Mouse (Mus musculus) left cerebral cortex, postnatal 36 days (tissue): ENCODE measurements around the gene Sash1. TPM values are rescaled to one million over a fixed set of nuclear protein-coding genes. Genes with fewer than 3 reads are reported as not detected.

Experiments used
- DNase-seq, 2 experiments: peaks; one replicate each; pipeline ENCODE4 v3.0.0; 2021 to 2022; ENCODE audit warnings: low spot score in 2 of 2, mixed read lengths in 1 of 2
- intact Hi-C: fragments of 180-260 bp; cut with DNase I; formaldehyde crosslinking; loops from one replicate; pipeline ENCODE4 v1.15.1; 2025
- total RNA-seq, 2 experiments: library from RNA; stranded (reverse); gene quantifications; 2 replicates each; pipeline ENCODE4 v1.2.3; 2021

Gene Sash1
- total RNA-seq, 2 experiments from 2014 or later, result 47.9 to 50.6 TPM

DNA sequence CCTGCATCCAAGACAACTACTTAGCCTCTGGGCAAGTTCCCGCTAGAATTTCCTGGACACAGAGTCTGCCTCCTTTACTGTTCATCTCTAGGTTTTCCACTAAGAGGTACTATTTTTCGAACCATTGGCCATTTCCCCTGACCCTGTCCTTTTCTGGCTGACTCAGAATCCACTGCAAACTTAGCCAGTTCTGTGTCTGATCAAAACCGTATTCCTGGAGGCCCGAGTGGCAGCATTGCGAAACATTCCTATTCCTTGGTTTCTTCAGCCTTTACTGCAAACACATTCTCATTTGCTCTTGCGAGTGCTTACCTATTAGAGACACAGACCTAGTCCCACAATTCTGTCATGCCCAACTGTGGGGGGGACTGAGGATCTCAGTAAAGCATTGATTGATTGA, 17.2 kb upstream of the Sash1 start:
- intact Hi-C loops, result no loop called here

DNA sequence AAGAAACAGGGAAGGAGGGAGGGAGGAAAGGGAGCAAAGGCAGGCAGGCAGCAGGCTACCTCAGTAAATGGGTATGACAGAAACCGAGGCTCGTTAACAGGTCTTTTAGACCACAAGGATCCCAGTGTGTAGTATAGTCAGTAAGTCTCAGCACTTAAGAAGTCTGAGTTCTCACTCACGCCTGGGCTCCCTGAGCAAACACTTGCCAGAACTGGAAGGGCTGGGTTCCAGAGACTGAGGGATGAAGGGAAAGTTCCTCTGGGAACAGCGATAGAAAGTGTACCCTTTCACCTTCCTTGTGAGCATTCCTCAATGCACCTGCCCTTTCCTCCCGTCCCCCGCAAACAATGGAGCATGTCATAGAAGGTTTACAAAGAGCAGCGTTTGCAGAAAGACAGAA, 16.5 kb upstream of the Sash1 start:
- intact Hi-C loops, result no loop called here
- DNase-seq, result no peak

More for the DNA sequence above, 17.2 kb upstream of the Sash1 start:
- DNase-seq, result no peak

DNA sequence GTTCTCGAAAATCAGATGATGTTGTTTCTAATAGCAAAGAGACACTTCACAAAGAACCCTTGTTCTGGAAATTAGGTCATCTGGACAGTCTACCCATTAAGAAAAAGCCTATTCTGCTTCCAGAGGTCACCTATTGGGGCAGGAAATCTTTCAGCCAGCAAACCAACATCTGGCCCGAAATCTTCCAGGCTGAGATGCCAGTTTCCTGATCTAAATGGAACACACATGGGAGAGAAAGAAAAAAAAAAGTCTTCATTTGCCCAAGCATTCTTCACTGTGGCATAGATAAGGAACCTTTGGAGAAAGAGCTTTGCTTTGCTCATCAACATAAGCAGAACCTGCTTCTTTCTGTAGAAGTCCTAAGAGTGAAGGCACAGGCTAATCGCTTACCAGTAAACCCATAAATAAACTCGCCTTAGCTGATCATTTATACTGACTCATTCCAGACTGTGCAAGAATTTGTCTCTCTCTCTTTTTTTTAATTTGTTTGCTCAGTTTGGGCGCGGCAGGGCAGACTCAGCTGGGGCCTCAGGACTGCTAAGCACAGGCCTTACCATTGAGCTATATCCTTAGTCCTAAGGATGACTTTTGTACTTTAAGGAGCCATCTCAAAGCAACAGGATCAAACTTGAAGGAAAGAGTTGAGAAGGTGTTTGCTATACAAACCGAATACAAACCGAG, 13.1 kb upstream of the Sash1 start:
- intact Hi-C loops, result no loop called here
- DNase-seq, result no peak

DNA sequence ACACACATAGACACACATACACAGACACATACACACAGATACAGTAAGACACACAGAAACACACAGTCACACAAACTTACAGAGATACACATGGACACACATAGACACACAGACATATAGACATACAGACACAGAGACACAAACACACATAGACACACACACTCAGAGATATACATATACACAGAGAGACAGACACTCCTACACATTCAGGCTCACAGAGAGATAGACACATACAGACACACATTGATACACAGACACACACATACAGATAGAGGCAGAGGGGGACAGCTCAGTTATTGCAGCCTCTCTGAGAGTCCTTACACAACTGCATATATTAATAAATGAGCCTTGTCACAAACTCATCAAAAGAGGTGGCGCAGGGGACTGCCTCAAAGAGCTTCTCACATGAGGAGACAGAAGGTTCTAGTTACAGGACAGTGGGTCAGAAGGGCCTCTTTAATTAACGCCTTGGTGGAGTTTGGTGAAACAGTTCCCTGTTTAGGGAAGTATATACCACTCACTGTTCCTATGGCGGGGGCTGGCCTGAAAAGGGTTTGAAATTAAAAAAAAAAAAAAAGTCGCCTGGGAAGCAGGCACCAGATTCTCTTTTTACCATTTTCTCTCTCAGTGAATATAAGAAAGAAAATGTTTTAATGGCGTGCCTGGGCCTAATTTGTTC, 12.4 kb upstream of the Sash1 start:
- intact Hi-C loops, result no loop called here
- DNase-seq, result no peak

DNA sequence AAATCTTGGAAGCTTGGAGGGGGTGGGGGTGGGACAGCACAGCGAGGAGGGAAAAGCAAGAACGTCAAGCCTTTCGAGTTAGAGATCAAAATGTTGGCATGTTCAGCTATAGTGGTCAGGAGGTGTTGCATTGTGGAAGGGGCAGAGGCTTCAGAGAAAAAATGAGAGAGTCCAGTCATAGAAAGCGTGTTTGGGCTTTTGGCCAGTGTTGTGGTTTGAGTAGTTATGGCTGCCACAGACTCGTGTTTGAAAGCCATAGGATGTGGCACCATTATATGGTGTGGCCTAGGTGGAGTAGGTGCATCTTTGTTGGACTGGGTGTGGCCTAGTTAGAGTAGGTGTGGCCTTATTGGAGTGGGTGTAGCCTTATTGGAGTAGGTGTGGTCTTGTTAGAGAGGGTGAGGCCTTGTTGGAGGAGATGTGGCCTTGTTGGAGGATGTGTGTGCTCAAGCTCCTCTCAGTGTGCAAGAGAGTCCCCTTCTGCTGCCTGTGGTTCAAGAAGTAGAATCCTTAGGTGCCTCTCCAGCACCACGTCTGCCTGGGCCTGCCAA, 9.2 kb upstream of the Sash1 start:
- intact Hi-C loops, result no loop called here
- no peak for DNase-seq

DNA sequence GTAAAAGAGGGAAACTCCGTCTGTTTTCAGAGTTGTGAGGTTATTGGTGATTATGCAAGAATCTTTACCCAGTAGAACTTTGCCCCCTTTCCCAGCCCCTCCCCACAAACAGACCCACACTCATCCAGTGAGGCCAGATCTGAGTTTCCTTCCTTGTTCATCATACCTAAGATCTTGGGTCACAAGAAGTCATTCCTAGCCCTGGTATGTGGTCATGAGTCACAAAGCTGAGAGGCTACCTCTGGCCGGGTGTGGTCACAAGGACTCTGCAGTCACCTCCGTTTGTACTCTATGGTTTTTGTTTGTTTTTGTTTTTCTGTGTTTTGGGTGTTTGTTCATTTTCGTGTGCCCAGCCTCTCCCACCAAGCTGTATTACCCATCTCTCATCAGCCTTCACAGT, 4.6 kb upstream of the Sash1 start:
- intact Hi-C loops, result no loop called here
- no peak for DNase-seq

DNA sequence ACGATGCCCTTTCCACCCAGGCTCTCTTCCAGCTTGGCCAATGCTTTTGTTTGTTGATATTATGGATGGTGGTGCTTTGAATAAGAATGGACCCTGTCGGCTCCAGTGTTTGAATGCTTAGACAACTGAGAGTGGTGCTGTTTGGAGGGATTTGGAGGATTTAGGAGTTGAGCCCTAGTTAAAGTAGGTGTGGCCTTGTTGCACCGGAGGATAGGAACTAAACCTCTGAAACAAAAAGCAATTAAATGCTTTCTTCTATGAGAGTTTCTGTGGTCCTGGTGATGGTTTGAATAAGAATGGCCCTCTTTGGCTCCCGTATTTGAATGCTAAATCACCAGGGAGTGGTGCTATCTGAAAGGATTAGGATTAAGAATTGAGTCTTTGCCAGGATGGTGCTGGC, 3.5 kb upstream of the Sash1 start:
- intact Hi-C loops, result loop anchor here (5.0 to 10.0 kb wide), 3 partner anchors 52 to 87 kb away; no protein-coding TSS in a partner anchor
- no peak for DNase-seq

DNA sequence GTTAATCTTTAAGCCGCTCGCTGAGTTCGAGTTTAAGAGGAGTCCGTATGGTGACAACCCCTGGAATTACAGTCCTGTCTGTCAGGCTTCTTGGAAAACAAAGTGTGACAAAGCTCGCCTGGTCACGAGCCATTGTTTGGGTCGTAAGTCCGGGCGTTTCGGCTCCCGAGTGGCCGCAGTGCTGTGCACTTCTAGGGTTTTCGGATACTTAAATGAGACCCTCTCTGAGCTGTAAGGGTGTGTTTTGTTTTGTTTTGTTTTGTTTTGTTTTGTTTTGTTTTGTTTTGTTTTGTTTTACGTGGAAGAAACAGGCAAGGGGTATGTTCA, 621 bp upstream of the Sash1 start:
- intact Hi-C loops, result loop anchor here (5.0 to 10.0 kb wide), 3 partner anchors 49 to 84 kb away; no protein-coding TSS in a partner anchor

DNA sequence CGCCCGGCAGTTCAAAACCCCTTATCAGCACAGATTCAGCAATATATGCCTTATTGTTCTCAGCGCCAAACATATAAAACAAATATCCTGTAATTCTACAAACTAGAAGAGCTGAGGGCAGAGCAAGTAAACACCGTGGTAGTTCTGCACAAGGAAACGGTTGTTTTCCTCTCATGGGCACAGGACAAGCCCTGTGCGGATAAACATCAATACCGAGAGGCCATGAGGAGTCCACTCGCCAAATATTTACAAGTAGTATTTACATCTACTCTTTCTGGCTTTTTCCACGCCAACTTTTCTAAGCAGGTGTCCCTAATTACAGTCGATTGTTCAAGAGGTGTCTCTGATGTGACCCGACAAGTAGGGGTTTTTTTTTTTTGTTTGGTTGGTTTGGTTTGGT, 669 bp downstream of the Sash1 start:
- intact Hi-C loops, result loop anchor here (5.0 to 10.0 kb wide), 3 partner anchors 48 to 83 kb away; no protein-coding TSS in a partner anchor
- no peak for DNase-seq

More for the DNA sequence above, 621 bp upstream of the Sash1 start:
- DNase-seq, result peak in 1 of 2 experiments; percentile 49

DNA sequence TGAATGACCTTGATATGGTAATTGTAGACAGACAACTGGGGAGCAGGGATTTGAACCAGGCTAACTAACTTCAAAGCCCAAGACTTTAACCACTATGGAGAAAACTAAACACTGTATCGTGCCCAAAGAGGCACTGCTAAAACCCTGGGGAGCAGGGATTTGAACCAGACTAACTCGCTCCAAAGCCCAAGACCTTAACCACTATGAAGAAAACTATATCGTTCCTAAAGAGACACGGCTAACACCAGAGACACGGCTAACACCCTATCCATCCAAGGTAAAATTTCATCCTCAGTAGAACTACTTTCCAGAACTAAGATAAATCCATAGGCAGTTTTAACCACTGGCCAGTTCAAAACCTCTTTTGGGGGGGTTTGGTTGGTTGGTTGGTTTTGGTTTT, 1.3 kb downstream of the Sash1 start:
- intact Hi-C loops, result loop anchor here (10.0 kb wide), 1 partner anchor 60 kb away; no protein-coding TSS in a partner anchor
- no peak for DNase-seq

DNA sequence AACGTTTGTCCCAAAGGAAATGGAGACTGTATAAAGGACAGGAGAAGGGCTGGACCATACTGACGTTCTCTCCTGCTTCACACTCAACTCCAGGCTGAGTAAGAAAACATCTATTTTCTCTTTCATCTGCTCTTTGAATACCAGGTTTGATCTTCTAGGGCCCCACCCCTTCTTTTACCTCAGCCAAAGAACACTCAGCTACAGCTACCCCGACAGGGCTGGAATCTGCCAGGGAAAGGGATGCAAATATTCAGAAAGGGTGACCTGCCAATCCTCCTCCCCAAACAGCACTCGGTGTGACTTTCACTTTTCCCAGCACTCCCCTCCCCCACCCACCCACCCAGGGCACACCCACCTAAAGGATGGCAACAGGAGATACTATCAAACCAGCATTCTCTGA, 2.2 kb downstream of the Sash1 start:
- intact Hi-C loops, result loop anchor here (10.0 kb wide), 1 partner anchor 61 kb away; no protein-coding TSS in a partner anchor
- no peak for DNase-seq

DNA sequence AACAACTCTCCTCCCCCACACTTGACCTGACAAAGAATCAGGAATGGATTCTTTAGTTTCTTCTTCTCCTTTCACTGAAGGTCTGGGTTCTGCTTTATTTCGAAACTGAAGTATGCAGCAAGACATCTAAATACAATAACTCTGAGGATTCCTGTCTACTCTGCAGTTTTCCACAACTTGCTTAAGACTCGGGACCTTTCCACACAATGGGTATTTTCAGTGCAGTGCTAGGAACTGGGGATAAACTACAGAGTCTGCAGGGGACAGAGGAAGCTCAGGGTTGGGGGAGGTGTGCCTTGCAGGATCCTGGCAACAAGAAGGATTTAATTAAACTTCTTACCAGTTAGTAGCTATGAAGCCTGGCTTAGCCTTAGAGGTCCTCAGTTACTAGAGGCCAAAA, 4.1 kb downstream of the Sash1 start:
- no peak for DNase-seq
- intact Hi-C loops, result loop anchor here (10.0 kb wide), 1 partner anchor 63 kb away; no protein-coding TSS in a partner anchor

DNA sequence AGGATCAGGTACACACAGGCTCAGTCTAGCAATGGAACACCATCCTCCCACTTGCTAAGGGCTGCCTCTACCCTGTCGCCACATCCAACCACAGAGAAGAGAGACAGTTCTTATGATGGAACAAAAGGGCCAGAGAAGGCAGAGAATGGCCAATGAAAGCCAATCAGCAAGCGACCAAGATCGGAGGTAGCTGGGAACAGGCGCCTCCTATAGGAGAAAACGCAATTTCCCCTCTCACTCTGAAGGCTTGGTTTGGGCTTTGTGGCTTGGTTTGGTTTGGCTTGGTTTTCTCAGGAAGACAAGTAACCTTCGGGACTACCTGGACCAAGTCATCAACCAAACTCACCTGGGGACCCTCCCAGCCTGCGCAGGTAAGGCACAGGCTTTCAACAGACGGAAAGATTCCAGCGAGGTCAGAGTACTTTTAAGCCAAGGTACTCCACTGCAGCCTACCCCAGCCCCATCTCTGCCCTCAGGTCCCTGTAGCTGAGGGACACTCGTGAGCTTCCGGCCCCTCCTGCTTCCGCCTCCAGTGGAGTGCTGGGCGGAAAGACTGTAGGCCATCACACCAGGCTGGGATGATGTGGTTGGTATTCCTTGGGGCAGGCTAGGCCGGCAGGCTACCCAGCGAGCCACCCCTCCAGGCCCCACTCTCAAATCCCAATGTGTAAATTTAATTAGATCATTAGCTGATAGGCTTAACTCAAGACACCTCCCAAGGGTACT, 4.8 kb downstream of the Sash1 start:
- intact Hi-C loops, result loop anchor here (10.0 kb wide), 1 partner anchor 64 kb away; no protein-coding TSS in a partner anchor
- DNase-seq, result no peak

DNA sequence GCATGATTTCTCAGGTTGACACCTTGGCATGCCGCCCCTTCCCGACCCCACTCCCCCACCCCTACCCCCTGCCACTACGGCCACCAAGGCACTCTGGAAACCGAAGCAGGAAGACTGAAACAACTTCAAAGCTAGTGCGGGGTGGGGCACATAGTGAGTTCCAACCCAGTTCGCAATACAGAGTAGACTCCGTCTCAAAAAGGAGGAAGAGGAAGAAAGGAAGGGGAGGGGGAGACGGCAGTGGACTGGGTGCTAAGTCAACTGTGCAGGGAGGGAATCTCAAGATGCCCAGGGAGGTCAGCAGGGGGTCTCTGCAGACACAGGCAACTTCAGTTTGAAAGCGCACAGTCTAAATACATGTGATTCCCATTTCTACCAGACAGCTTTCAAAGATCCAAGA, 7.0 kb downstream of the Sash1 start:
- DNase-seq, result no peak
- intact Hi-C loops, result no loop called here

DNA sequence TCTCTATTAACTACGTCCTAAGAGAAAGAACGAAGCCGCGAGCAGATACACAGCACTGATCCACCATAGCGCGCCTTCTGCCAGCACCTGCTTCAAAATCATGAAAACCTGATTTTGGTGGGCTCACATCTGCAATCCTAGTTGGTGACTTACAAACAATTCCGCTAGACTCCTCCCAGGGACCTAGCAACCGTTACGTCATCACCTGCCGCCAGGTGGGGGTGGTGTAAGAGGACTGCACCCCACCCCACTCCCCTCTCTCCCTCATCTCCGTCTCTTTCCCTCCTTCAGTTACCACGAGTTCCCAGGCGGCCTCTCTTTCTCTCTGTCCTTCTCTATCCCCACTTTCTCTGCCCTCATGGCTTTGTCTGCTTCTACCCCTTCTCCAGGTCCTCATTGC, 7.5 kb downstream of the Sash1 start:
- intact Hi-C loops, result no loop called here
- DNase-seq, result no peak

DNA sequence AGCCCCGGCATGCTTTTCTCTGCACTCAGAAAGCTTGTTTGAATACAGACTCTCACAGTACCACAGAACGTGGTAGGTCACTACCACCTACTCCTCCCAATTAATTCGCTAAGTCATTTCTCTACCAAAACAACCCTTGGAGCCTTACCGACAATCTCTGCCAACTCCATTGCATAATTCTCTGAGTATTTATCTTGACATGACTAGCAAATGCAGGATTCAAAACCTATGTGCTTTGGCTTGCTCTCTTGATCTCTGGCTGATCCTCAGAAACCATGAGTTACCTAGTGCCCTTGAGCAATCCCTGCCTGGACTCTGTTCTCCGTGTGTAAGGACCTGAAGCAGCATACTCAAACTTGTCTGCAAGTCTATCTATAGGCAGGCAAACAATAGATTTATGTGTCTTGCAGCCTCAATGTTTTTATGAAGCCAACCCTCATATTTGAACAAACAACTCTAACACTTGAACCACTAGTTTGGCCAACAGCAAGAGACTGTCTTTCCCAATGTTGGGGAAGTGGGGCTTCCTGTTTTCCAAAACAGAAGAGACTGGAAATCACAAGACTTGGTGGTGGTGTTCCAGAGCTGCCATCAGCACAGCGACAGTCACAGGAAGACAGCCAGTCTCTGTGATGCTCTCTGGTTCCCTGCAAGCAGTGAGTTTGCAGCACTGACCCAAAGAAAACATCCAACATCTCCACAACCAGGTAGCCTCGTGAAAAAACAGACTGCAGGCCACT, 12.1 kb downstream of the Sash1 start:
- intact Hi-C loops, result no loop called here
- peak in 1 of 2 experiments; percentile 22 for DNase-seq

DNA sequence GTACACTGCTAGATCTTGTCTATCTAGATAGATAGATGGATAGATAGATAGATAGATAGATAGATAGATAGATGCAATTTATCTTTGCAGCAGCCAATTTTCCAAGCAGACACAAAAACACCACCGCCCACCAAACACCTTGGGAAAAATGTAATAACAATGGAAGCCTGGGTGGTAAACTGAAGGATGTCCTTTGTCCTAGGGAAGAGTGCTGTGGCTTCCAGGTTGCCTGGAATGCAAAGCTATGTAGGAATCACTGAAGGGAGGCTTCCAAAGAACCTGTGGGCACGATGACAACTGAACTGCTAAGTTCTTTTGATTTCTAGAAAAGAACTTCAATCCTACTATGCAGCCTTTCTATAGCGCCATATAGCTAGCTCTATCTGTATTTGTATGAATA, 13.1 kb downstream of the Sash1 start:
- intact Hi-C loops, result no loop called here
- no peak for DNase-seq

DNA sequence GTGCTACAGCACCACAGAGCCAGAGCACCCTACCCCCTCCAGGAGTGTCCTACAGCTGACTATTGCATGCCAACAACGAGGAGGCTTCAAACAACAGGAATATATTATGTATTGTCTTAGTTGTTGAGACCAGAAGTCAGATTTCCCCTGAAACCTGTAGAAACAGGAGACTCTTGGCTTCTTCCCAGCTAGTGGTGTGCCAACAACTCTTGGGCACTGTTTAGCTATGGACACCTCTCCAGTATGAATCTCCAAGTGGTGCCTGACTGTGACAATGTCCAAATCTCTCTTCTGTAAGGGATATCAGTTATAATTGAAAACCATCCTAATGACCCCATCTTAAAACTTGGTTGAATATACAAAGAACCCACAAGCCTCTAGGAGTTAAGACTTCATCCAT, 13.9 kb downstream of the Sash1 start:
- intact Hi-C loops, result no loop called here
- DNase-seq, result no peak

DNA sequence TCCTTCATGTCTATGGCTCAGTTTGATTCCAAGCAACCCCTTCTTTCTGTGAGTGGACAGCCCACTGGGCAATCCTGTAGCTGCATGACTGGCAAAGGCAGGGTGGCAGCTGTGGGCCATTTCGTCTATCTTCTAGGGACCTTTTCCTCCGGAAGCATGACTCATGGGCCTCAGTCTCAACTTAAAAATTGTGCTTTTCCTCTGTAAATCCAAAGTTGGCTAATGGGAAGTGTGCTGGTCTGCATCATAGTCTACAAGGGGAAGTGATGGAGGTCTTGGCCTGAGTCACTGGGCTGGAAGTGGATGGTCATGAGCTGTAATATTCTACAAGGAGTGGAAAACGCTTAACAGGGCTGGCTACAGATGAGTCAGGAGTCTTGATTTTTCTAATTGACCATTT, 15.5 kb downstream of the Sash1 start:
- DNase-seq, result no peak
- intact Hi-C loops, result no loop called here
